Mouse (Mus musculus) neural tube, embryonic 14.5 days (tissue): ENCODE results near the gene Rnf126. TPM values are rescaled to one million over a fixed set of nuclear protein-coding genes. Genes with fewer than 3 reads are reported as not detected.

Experiments
- ATAC-seq: fragments of 200-750 bp; cut with Nextera tagmentation; 2 replicates; pipeline ENCODE4 v1.8.0; 2017; ENCODE audit warnings: low read depth, mild to moderate bottlenecking, moderate TSS enrichment, moderate library complexity
- H3K27ac ChIP-seq: fragments of 300-500 bp; sonication (generic); 2 replicates; pipeline ENCODE4 v1.5.1; 2014; ENCODE audit warnings: low read depth, mild to moderate bottlenecking, control low read depth, low read length, moderate library complexity, mixed read lengths
- H3K27me3 ChIP-seq: fragments of 300-500 bp; sonication (generic); 2 replicates; pipeline ENCODE4 v1.6.1; 2014; ENCODE audit warnings: low read length; ENCODE audit not compliant: control insufficient read depth, insufficient read depth
- H3K36me3 ChIP-seq: fragments of 300-500 bp; sonication (generic); 2 replicates; pipeline ENCODE4 v1.6.1; 2014; ENCODE audit warnings: low read length, mixed read lengths; ENCODE audit not compliant: control insufficient read depth, insufficient read depth
- H3K4me1 ChIP-seq: fragments of 300-500 bp; sonication (generic); 2 replicates; pipeline ENCODE4 v1.6.1; 2014; ENCODE audit warnings: low read length; ENCODE audit not compliant: control insufficient read depth, insufficient read depth
- H3K4me2 ChIP-seq: fragments of 300-500 bp; sonication (generic); 2 replicates; pipeline ENCODE4 v1.6.1; 2014; ENCODE audit warnings: mild to moderate bottlenecking, low read depth, low read length, control low read depth
- H3K4me3 ChIP-seq: fragments of 300-500 bp; sonication (generic); 2 replicates; pipeline ENCODE4 v1.5.1; 2014; ENCODE audit warnings: low read depth, low read length, control low read depth, mixed read lengths
- H3K9ac ChIP-seq: fragments of 300-500 bp; sonication (generic); replicated peaks from 2 replicates; pipeline ENCODE4 v1.6.1; 2014; ENCODE audit warnings: low read depth, mild to moderate bottlenecking, control low read depth, low read length, mixed read lengths
- H3K9me3 ChIP-seq: fragments of 300-500 bp; sonication (generic); 2 replicates; pipeline ENCODE4 v1.6.1; 2016; ENCODE audit warnings: low read length; ENCODE audit not compliant: control insufficient read depth
- WGBS: fragments of 180-500 bp; shearing (Covaris S2); extraction: QIAGEN DNeasy Blood & Tissue Kit; methylation state at CpG from one replicate; pipeline ENCODE4 v1.1.7; 2014; 5-methylcytosine and 5-hydroxymethylcytosine counted together
- polyA plus RNA-seq: library from polyadenylated mRNA; unstranded; fragments of >200 nt; fragmentation: Nextera tagmentation; extraction: Ambion mirVana; gene quantifications from 2 replicates; pipeline ENCODE4 v1.2.1, GENCODE M21; 2014

The Rnf126 gene
- polyA plus RNA-seq, 1 experiment from 2014 or later = 93.7 TPM

DNA sequence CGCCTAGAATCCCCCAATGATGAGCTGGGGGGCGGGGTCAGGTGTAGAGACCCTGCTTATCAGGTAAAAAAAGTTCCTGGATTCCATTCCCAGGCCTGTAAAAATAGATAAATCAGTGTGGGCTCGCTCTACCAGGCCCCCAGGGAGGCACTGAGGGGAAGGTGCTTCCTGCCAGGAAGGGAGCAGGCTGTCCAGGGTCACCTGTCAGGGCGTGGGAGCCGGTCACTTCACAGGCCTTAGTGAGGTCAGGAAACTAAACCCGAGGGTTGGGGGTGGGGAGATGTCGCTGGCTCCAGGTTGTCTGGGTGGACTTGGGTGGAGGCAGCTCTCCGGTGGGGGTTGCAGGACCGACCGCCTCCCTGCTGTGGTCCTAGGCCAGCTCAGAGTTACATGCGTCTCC is 38.9 kb upstream of the Rnf126 start:
- ATAC-seq = no peak
- Histone ChIP-seq H3K27ac (no peak overlapping the region), H3K9me3 (no peaks in the 10 kb centered on the region), H3K36me3 (peaks cover 20% of the 10 kb centered on the region), H3K27me3 (no peaks in the 10 kb centered on the region), H3K4me2 (no peak overlapping the region), H3K4me1 (peaks cover 41% of the 10 kb centered on the region), H3K4me3 (no peak overlapping the region), H3K9ac (no peak overlapping the region)
- WGBS = 75% methylated on average over 11 of the region's 11 CpGs

GRCm38 (mm10) chr10:79803716-79804323 is 37.1 kb upstream of the Rnf126 start:
- Histone ChIP-seq H3K27me3 (no peaks in the 10 kb centered on the region), H3K4me3 (peak overlapping the region; percentile 17; the same call in 1 of the 2 replicates), H3K4me2 (peak overlapping the region; percentile 49), H3K27ac (peak overlapping the region; percentile 92), H3K36me3 (peaks cover 7% of the 10 kb centered on the region), H3K9me3 (no peaks in the 10 kb centered on the region), H3K9ac (peak overlapping the region; percentile 25; the same call in 1 of the 2 replicates), H3K4me1 (peaks cover 41% of the 10 kb centered on the region)
- ATAC-seq = peak; percentile 94
- 2% methylated on average over 29 of the region's 29 CpGs for WGBS

GRCm38 (mm10) chr10:79802331-79802971 is 35.7 kb upstream of the Rnf126 start:
- H3K9ac ChIP-seq = peak overlapping the region; percentile 26; the same call in 1 of the 2 replicates
- WGBS = 29% methylated on average over 10 of the region's 11 CpGs
- no peak overlapping the region for H3K4me2 ChIP-seq
- H3K4me3 ChIP-seq = no peak overlapping the region
- no peak for ATAC-seq
- H3K4me1 ChIP-seq = peaks cover 42% of the 10 kb centered on the region
- H3K36me3 ChIP-seq = peaks cover 2% of the 10 kb centered on the region; the same call in 1 of the 2 replicates
- peak overlapping the region; percentile 92 for H3K27ac ChIP-seq
- no peaks in the 10 kb centered on the region for H3K27me3 ChIP-seq
- no peaks in the 10 kb centered on the region for H3K9me3 ChIP-seq

GRCm38 (mm10) chr10:79801837-79802236 is 35.1 kb upstream of the Rnf126 start:
- Histone ChIP-seq H3K27ac (peak overlapping the region; percentile 92), H3K9me3 (no peaks in the 10 kb centered on the region), H3K4me1 (peaks cover 48% of the 10 kb centered on the region), H3K9ac (peak overlapping the region; percentile 26; the same call in 1 of the 2 replicates), H3K4me2 (no peak overlapping the region), H3K27me3 (no peaks in the 10 kb centered on the region), H3K4me3 (no peak overlapping the region), H3K36me3 (no peaks in the 10 kb centered on the region)
- 39% methylated on average over 3 of the region's 3 CpGs for WGBS
- ATAC-seq = no peak

GRCm38 (mm10) chr10:79800508-79800907 is 33.8 kb upstream of the Rnf126 start:
- Histone ChIP-seq H3K4me2 (no peak overlapping the region), H3K36me3 (no peaks in the 10 kb centered on the region), H3K9ac (no peak overlapping the region), H3K27ac (no peak overlapping the region), H3K9me3 (no peaks in the 10 kb centered on the region), H3K4me3 (no peak overlapping the region), H3K27me3 (no peaks in the 10 kb centered on the region), H3K4me1 (peaks cover 45% of the 10 kb centered on the region)
- no peak for ATAC-seq
- 83% methylated on average over 11 of the region's 11 CpGs for WGBS

DNA sequence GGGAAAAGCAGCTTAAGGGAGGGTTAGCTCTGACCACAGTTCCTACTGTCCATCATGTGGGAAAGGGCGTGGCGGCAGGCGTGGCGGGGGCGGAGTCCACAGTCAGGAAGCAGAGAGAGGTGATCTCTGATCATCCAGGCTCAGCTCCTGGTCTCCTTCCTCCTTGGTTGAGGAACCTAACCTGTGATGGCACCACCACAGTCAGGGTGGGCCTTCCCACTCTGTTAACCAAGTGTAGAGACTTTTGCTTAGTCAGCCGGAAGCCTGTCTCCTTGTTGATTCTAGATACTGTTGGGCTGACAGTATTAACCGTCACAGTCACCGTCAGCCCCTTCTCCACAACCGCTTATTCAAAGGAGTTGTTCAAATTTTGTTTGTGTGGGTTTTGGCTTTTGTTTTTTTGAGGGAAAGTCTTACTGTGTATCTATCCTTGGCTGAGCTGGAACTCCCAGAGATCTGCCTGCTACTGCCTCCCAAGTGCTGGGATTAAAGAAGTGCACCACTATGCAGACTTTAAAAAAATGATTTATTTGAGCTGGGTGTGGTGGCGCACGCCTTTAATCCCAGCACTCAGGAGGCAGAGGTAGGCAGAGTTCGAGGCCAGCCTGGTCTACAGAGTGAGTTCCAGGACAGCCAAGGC is 31.7 kb upstream of the Rnf126 start:
- no peaks in the 10 kb centered on the region for H3K9me3 ChIP-seq
- WGBS = 90% methylated on average over 12 of the region's 12 CpGs
- H3K4me1 ChIP-seq = peaks cover 36% of the 10 kb centered on the region
- ATAC-seq = no peak
- no peak overlapping the region for H3K27ac ChIP-seq
- H3K27me3 ChIP-seq = no peaks in the 10 kb centered on the region; the same call in 1 of the 2 replicates
- H3K4me3 ChIP-seq = no peak overlapping the region
- H3K36me3 ChIP-seq = no peaks in the 10 kb centered on the region
- no peak overlapping the region for H3K4me2 ChIP-seq
- H3K9ac ChIP-seq = no peak overlapping the region

DNA sequence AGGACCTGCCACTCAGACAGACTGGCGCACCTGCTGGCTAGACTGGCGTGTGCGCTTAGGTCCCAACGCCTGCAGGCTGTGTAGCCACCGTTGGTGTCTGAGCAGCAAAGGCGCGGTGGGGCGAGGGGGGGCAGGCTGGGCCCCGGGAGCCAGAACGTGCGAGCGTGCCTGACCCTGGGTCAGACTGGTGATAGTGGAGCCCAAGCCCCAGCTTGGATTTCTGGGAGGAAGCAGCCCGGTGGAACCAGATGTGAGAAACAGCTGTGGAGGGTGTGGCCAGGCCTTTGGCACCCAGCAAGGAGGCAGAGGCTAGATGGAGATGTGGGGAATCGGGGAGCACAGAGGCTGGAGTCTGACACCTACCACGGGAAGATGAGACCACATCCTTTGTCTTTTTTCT is 30.6 kb upstream of the Rnf126 start:
- 38% methylated on average over 15 of the region's 15 CpGs for WGBS

GRCm38 (mm10) chr10:79795905-79796304 is 29.2 kb upstream of the Rnf126 start:
- no peak for ATAC-seq

More for the DNA sequence above, 30.6 kb upstream of the Rnf126 start:
- Histone ChIP-seq H3K36me3 (no peaks in the 10 kb centered on the region), H3K4me3 (no peak overlapping the region), H3K4me2 (peak overlapping the region; percentile 29; the same call in 1 of the 2 replicates), H3K4me1 (peaks cover 25% of the 10 kb centered on the region), H3K27ac (peak overlapping the region; percentile 52; the same call in 1 of the 2 replicates), H3K9me3 (no peaks in the 10 kb centered on the region), H3K27me3 (no peaks in the 10 kb centered on the region; the same call in 1 of the 2 replicates), H3K9ac (peak overlapping the region; percentile 44; the same call in 1 of the 2 replicates)
- no peak for ATAC-seq

More at GRCm38 (mm10) chr10:79795905-79796304, 29.2 kb upstream of the Rnf126 start:
- no peak overlapping the region for H3K4me3 ChIP-seq
- 99% methylated on average over 3 of the region's 3 CpGs for WGBS
- H3K4me2 ChIP-seq = no peak overlapping the region; the same call in 1 of the 2 replicates
- H3K9me3 ChIP-seq = no peaks in the 10 kb centered on the region
- peaks cover 19% of the 10 kb centered on the region for H3K4me1 ChIP-seq
- H3K9ac ChIP-seq = no peak overlapping the region
- no peaks in the 10 kb centered on the region for H3K36me3 ChIP-seq
- no peak overlapping the region for H3K27ac ChIP-seq
- H3K27me3 ChIP-seq = no peaks in the 10 kb centered on the region; the same call in 1 of the 2 replicates
